Mouse (Mus musculus) embryo, embryonic 11.5 days (tissue): ENCODE measurements around the gene Vmn2r2.

ENCODE experiments used
- DNase-seq: peaks from one replicate; pipeline ENCODE4 v3.0.0-alpha.2; 2012; ENCODE audit warnings: low read depth, low spot score

The Vmn2r2 gene

DNA sequence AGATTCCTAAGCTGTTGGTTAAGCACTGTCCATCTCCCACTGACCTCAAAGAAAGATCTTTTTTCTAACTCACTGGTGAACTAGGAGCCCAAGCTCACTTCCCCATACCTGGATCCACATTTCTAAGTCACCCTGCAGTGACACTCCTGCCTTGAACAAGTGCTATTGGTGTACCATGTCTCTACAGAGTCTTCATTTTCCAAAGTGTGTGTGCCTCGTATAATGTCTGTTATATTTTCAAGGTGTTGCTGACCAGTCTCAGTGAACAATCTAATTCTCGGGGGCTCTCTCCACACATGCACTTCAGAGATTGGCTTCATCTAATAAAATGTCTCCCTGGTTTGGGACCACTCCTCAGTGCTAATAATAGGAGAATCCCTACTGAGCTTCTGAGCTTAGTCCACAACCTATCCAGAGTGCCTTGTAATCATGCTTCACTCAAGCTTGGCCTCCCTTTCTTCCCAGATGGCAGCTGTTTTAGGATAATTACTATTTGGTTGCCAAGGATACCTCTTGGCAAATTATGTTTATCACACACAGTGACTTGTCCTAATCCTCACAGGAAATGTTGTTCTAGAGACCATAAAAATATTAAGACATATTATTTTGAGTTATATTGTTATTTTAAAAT lies at the start of gene Vmn2r2:
Vmn2r2 (minus strand) TSS at position 51 of the 631 bp plus-strand sequence.
- DNase-seq = no peak

DNA sequence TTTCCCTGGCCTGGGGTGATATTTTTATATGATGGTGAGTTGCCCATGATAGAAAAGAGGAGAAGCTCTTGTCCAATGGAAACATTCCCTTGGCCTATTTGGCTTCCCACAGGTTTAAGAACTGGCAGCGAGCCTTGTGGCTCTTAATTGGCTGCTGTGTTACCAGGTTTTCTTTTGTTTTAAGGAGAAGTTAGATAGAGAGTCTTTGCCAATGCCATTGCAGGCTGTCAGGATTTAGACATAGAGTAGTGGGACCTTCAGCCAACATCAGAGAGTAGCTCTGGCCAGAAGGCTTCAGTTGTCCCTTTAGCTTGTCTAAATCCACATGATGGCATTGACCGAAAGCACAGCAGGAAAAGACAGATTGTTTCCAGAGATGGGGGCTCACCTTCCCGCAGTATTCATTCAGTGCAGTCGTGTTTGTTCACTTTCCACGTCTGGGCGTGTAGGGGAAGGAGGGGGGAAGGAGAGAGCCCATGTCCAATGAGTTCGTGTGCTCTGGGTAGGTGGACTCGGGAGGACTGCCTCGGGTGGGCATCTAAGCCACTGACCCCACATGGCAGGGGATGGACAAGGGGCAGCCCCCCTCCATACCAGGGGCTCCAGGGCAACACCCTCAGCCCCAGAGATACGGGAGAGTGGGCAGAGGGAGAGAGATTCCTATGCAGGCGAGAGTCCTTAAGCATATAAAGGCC lies 28.2 kb downstream of the Vmn2r2 start:
- no peak for DNase-seq

GRCm38 (mm10) chr3:64112707-64113106 lies 29.0 kb downstream of the Vmn2r2 start:
- no peak for DNase-seq

- no peak for DNase-seq
These were observed 60.5 kb downstream of the Vmn2r2 start, which contains the start of gene Vmn2r1 for GRCm38 (mm10) chr3:64081247-64081646. Gene Vmn2r1, plus strand, starts transcription at chr3:64081547.
